9 mouse cellular contexts compared by ENCODE assay signal in the genomic region with DNA sequence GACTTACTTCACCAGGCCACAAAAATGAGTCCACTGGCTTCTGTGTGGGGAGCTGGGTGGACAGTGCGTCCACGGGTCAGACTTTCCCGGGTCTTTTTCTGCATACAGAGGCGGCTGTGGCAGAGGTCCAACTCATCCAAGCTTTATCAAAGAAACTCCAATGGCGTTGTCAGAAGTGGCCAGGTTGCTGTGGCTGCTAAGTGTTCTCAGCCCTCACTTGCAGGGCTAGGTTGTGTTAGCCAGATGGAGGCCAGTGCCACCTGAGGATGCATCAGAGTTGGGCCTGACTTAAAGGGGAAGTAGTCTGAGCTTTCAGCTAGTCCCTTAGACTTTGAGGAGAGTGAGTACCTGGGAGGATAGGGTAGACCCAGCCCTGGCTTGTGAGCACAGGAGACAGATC. TPM values are rescaled to one million over a fixed set of nuclear protein-coding genes. Genes with fewer than 3 reads are reported as not detected.
DNase-seq lines count a peak whose midpoint lies in the region; ATAC-seq and TF ChIP-seq lines count a peak whose summit lies in the region.
"Had no signal": no experiment of that assay in that cellular context is flagged by ENCODE, and none has a peak within 500 bp of the region (broad histone marks: within the 10 kb centered on the region; RNA-seq: fewer than 3 reads in every experiment).

No protein-coding gene starts in this region.

- TF ChIP-seq POLR2A in lung, adult 2 months (IDR thresholded peaks at IDR 0.05; ENCODE audit: borderline replicate concordance, extremely low read depth, low read depth, low read length), result no peak

- peak overlapping the region; percentile 83 for H3K4me3 ChIP-seq in lung, embryonic 14.5 days (ENCODE audit: low read depth, low read length)
- no peak overlapping the region for H3K4me3 ChIP-seq in lung, adult 2 months (replicated peaks; ENCODE audit: extremely low read depth, low read depth, low read length)
- peak overlapping the region; percentile 65; the same call in 1 of the 2 replicates for H3K4me3 ChIP-seq in forebrain, postnatal 0 days (ENCODE audit: low read depth, low read length)
- peak overlapping the region; percentile 78 for H3K4me3 ChIP-seq in liver, embryonic 16.5 days (ENCODE audit: low read depth, low read length)
- peak overlapping the region; percentile 90 for H3K4me3 ChIP-seq in stomach, embryonic 16.5 days (replicated peaks; ENCODE audit: low read length)

- intact Hi-C loops in left cerebral cortex, postnatal 10 days (cut with DNase I), result no loop called here

- peaks cover 14% of the 10 kb centered on the region; the same call in 1 of the 2 replicates for H3K4me1 ChIP-seq in lung, embryonic 14.5 days (ENCODE audit: insufficient read depth)
- peaks cover 24% of the 10 kb centered on the region for H3K4me1 ChIP-seq in lung, adult 2 months (ENCODE audit: control insufficient read depth, insufficient read depth, low read length)
- H3K4me1 ChIP-seq in forebrain, postnatal 0 days (ENCODE audit: insufficient read depth), result peaks cover 21% of the 10 kb centered on the region; the same call in 1 of the 2 replicates
- H3K4me1 ChIP-seq in liver, embryonic 16.5 days (ENCODE audit: control insufficient read depth, low read depth, low read length), result peaks cover 39% of the 10 kb centered on the region
- peaks cover 36% of the 10 kb centered on the region for H3K4me1 ChIP-seq in stomach, embryonic 16.5 days (ENCODE audit: control insufficient read depth, insufficient read depth, low read length)

- 26% methylated on average over 5 of the region's 5 CpGs for WGBS in lung, embryonic 14.5 days
- WGBS in lung, adult 2 months, result 46% methylated on average over 5 of the region's 5 CpGs
- WGBS in forebrain, postnatal 0 days, result 38% methylated on average over 5 of the region's 5 CpGs
- WGBS in liver, embryonic 16.5 days (ENCODE audit: insufficient replicate concordance), result 54% methylated on average over 5 of the region's 5 CpGs
- 49% methylated on average over 5 of the region's 5 CpGs for WGBS in stomach, embryonic 16.5 days

- peak overlapping the region; percentile 13; the same call in 1 of the 2 replicates for H3K27ac ChIP-seq in lung, embryonic 14.5 days (ENCODE audit: low read depth)
- H3K27ac ChIP-seq in forebrain, postnatal 0 days (ENCODE audit: low read depth, low read length), result no peak overlapping the region
- H3K27ac ChIP-seq in liver, embryonic 16.5 days (ENCODE audit: low read length), result peak overlapping the region; percentile 39
- no peak overlapping the region for H3K27ac ChIP-seq in stomach, embryonic 16.5 days (ENCODE audit: low read length)

- no peak for TF ChIP-seq CTCF in lung, embryonic 14.5 days (IDR thresholded peaks at IDR 0.05; ENCODE audit: low read depth)
- TF ChIP-seq CTCF in lung, adult 2 months (IDR thresholded peaks at IDR 0.05; ENCODE audit: insufficient read depth, low read length), result no peak
- TF ChIP-seq CTCF in forebrain, postnatal 0 days (IDR thresholded peaks at IDR 0.05; ENCODE audit: low read depth), result no peak

- H3K4me2 ChIP-seq in lung, embryonic 14.5 days, result peak overlapping the region; percentile 97
- H3K4me2 ChIP-seq in forebrain, postnatal 0 days (ENCODE audit: low read depth), result peak overlapping the region; percentile 60
- peak overlapping the region; percentile 90 for H3K4me2 ChIP-seq in liver, embryonic 16.5 days (ENCODE audit: low read depth, low read length)
- peak overlapping the region; percentile 96 for H3K4me2 ChIP-seq in stomach, embryonic 16.5 days (ENCODE audit: low read depth, low read length)

- ATAC-seq in lung, embryonic 14.5 days (ENCODE audit: insufficient read depth), result no peak
- no peak for ATAC-seq in forebrain, postnatal 0 days
- no peak for ATAC-seq in liver, embryonic 16.5 days (ENCODE audit: low read depth)
- no peak for ATAC-seq in stomach, embryonic 16.5 days (ENCODE audit: insufficient read depth, low FRiP score)

- peaks cover 24% of the 10 kb centered on the region for H3K36me3 ChIP-seq in lung, embryonic 14.5 days (ENCODE audit: insufficient read depth)
- H3K36me3 ChIP-seq in forebrain, postnatal 0 days (ENCODE audit: insufficient read depth), result no peaks in the 10 kb centered on the region; the same call in 1 of the 2 replicates
- H3K36me3 ChIP-seq in liver, embryonic 16.5 days (ENCODE audit: control insufficient read depth, insufficient read depth), result peaks cover 10% of the 10 kb centered on the region
- H3K36me3 ChIP-seq in stomach, embryonic 16.5 days (ENCODE audit: control insufficient read depth, insufficient read depth, low read length), result 0 out of 2 replicates have a peak, but pooled peaks cover 3% of the 10 kb centered on the region

- peak; percentile 48 for DNase-seq in lung, embryonic 14.5 days
- no peak for DNase-seq in lung, adult 2 months
- DNase-seq in forebrain, postnatal 0 days, result no peak
- DNase-seq in left cerebral cortex, postnatal 10 days (ENCODE audit: extremely low spot score in 1 of 2, low spot score in 2 of 2), result no peak
- no peak for DNase-seq in yolk sac, embryonic 10.5 days (ENCODE audit: low spot score)
- no peak for DNase-seq in gastrocnemius, postnatal 25 days
- DNase-seq: spleen, adult 18-20 months had no signal

- no peaks in the 10 kb centered on the region for H3K27me3 ChIP-seq in lung, embryonic 14.5 days (ENCODE audit: insufficient read depth, low read length)
- H3K27me3 ChIP-seq in forebrain, postnatal 0 days (ENCODE audit: insufficient read depth, low read length), result no peaks in the 10 kb centered on the region
- H3K27me3 ChIP-seq in liver, embryonic 16.5 days (ENCODE audit: control insufficient read depth, insufficient read depth, low read depth, low read length), result no peaks in the 10 kb centered on the region
- H3K27me3 ChIP-seq in stomach, embryonic 16.5 days (ENCODE audit: control insufficient read depth, insufficient read depth, low read length), result no peaks in the 10 kb centered on the region

- no peaks in the 10 kb centered on the region for H3K9me3 ChIP-seq in lung, embryonic 14.5 days (ENCODE audit: low read depth, low read length)
- no peaks in the 10 kb centered on the region for H3K9me3 ChIP-seq in forebrain, postnatal 0 days (ENCODE audit: low read length)
- no peaks in the 10 kb centered on the region for H3K9me3 ChIP-seq in liver, embryonic 16.5 days (replicated peaks; ENCODE audit: control insufficient read depth, low read length)
- no peaks in the 10 kb centered on the region for H3K9me3 ChIP-seq in stomach, embryonic 16.5 days (replicated peaks; ENCODE audit: control insufficient read depth, low read length)

- peak overlapping the region; percentile 90 for H3K9ac ChIP-seq in lung, embryonic 14.5 days
- H3K9ac ChIP-seq in forebrain, postnatal 0 days, result no peak overlapping the region
- H3K9ac ChIP-seq in liver, embryonic 16.5 days (ENCODE audit: low read depth, low read length), result peak overlapping the region; percentile 40
- H3K9ac ChIP-seq in stomach, embryonic 16.5 days (ENCODE audit: low read length), result 0 out of 2 replicates have a peak overlapping the region, but pooled peaks have one; percentile 50

RNA-seq across cellular contexts. Expression of gene Tkt, which starts 3.4 kb away (rescaled TPM):
- polyA plus RNA-seq in lung, embryonic 14.5 days (2014; fragmentation: Nextera tagmentation; extraction: Ambion mirVana), result 145 and 152 TPM in 2 replicates
- polyA plus RNA-seq in lung, adult 2 months (2012; rRNA removed), result 223 and 271 TPM in 2 replicates
- total RNA-seq in forebrain, postnatal 0 days (2014; rRNA removed), result 374 and 390 TPM in 2 replicates
- 278 and 281 TPM in 2 replicates for polyA plus RNA-seq in forebrain, postnatal 0 days (2015; fragmentation: Nextera tagmentation; extraction: Ambion mirVana)
- 175 and 178 TPM in 2 replicates for polyA plus RNA-seq in liver, embryonic 16.5 days (2015; fragmentation: Nextera tagmentation; extraction: Ambion mirVana)
- polyA plus RNA-seq in stomach, embryonic 16.5 days (2015; fragmentation: Nextera tagmentation; extraction: Ambion mirVana), result 292 and 307 TPM in 2 replicates
- total RNA-seq in left cerebral cortex, postnatal 10 days (2021), result 100 to 1,000 TPM; 231 TPM
- total RNA-seq in gastrocnemius, postnatal 25 days (2021), result 10 to 100 TPM in 1 of 2 experiments, 1 to 10 TPM in 1; 9.1 to 25.6 TPM

Comparison
In these comparisons a context has a peak if more than half of its experiments do, and no peak if none do; other contexts are left out.
1. H3K27ac ChIP-seq: peak in lung, embryonic 14.5 days (single experiment) and liver, embryonic 16.5 days (single experiment); none in forebrain, postnatal 0 days (single experiment) and stomach, embryonic 16.5 days (single experiment).
2. Peak in every context shown above with its lines, with median percentiles within 50 percentile points of each other: H3K4me2 ChIP-seq.